Mouse (Mus musculus) megakaryocyte progenitor cell, adult 5-6 weeks (primary cell): ENCODE measurements around the gene Gm9602. TPM values are rescaled to one million over a fixed set of nuclear protein-coding genes. Genes with fewer than 3 reads are reported as not detected.
"Not testable (repeated sequence)": the region's sequence is repeated elsewhere in the genome, so short reads cannot be mapped to it uniquely, and the experiment has no call there.

ENCODE experiments used
- ATAC-seq: replicated peaks from 2 replicates; pipeline ENCODE4 v1.8.0; 2016; ENCODE audit warnings: mild to moderate bottlenecking, moderate TSS enrichment, inconsistent platforms; ENCODE audit not compliant: poor library complexity
- total RNA-seq, 2 experiments: library from RNA; stranded (forward) in 1 of 2; stranded (reverse) in 1 of 2; fragments of 157-497, 149-512 nt in 1 of 2; fragments of 200-1000 nt in 1 of 2; gene quantifications; 2 replicates each; pipeline versions ENCODE4 v1.2.3 to v1.2.4; 2015 to 2017

The Gm9602 gene
- total RNA-seq (2015) = not detected in 2 replicates
- total RNA-seq (2017) = not detected in 2 replicates

- not testable (repeated sequence) for ATAC-seq
Measured at GRCm38 (mm10) chr14:4776037-4776436, at the start of gene Gm9602. Gm9602 (plus strand) TSS chr14:4776337.

- not testable (repeated sequence) for ATAC-seq
Measured at GRCm38 (mm10) chr14:4806421-4806820, 30.3 kb downstream of the Gm9602 start.

GRCm38 (mm10) chr14:4821950-4822349 lies 45.8 kb downstream of the Gm9602 start:
- ATAC-seq = not testable (repeated sequence)

Other genes with a start within 250 kb of the Gm9602 start
- not detected in 2 replicates for gene Gm3047, start 220.9 kb upstream of the Gm9602 start, total RNA-seq (2015)
- gene Gm3047, start 220.9 kb upstream of the Gm9602 start, total RNA-seq (2017) = not detected in 2 replicates
- gene Gm8159, start 144.0 kb upstream of the Gm9602 start, total RNA-seq (2015) = not detected in 2 replicates
- gene Gm8159, start 144.0 kb upstream of the Gm9602 start, total RNA-seq (2017) = not detected in 2 replicates
- gene Gm3239, start 112.1 kb upstream of the Gm9602 start, total RNA-seq (2015) = not detected in 2 replicates
- not detected in 2 replicates for gene Gm3239, start 112.1 kb upstream of the Gm9602 start, total RNA-seq (2017)
- not detected in 2 replicates for gene Gm7876, start 67.1 kb upstream of the Gm9602 start, total RNA-seq (2015)
- not detected in 2 replicates for gene Gm7876, start 67.1 kb upstream of the Gm9602 start, total RNA-seq (2017)
- not detected in 2 replicates for gene Gm3252, start 49.6 kb upstream of the Gm9602 start, total RNA-seq (2015)
- not detected in 2 replicates for gene Gm3252, start 49.6 kb upstream of the Gm9602 start, total RNA-seq (2017)
- gene Gm3269, start 61.8 kb downstream of the Gm9602 start, total RNA-seq (2015) = not detected in 2 replicates
- gene Gm3269, start 61.8 kb downstream of the Gm9602 start, total RNA-seq (2017) = not detected in 2 replicates
- gene Gm3264, start 79.2 kb downstream of the Gm9602 start, total RNA-seq (2015) = not detected in 2 replicates
- gene Gm3264, start 79.2 kb downstream of the Gm9602 start, total RNA-seq (2017) = not detected in 2 replicates
- gene Gm3278, start 116.1 kb downstream of the Gm9602 start, total RNA-seq (2015) = not detected in 2 replicates
- gene Gm3278, start 116.1 kb downstream of the Gm9602 start, total RNA-seq (2017) = not detected in 2 replicates
- gene Gm8297, start 207.6 kb downstream of the Gm9602 start, total RNA-seq (2015) = not detected in 2 replicates
- gene Gm8297, start 207.6 kb downstream of the Gm9602 start, total RNA-seq (2017) = not detected in 2 replicates
- gene Gm3298, start 239.6 kb downstream of the Gm9602 start, total RNA-seq (2015) = not detected in 2 replicates
- gene Gm3298, start 239.6 kb downstream of the Gm9602 start, total RNA-seq (2017) = not detected in 2 replicates